Mouse (Mus musculus) olfactory bulb, adult 2 months (tissue): ENCODE measurements at regions not wholly inside any gene's neighbourhood (a gene's known extent, or its start where the extent isn't known, plus 50 kb on each side); places are given as distances from the start of the nearest gene placed in this dataset.

Experiments used
- CTCF ChIP-seq: fragments of 200-500 bp; IDR thresholded peaks from 2 replicates; pipeline ENCODE4 v1.5.1; 2012; ENCODE audit warnings: low read depth, mild to moderate bottlenecking, low read length, moderate library complexity; ENCODE audit not compliant: insufficient read depth
- POLR2A ChIP-seq: fragments of 200-500 bp; IDR thresholded peaks from 2 replicates; pipeline ENCODE4 v1.6.1; 2012; ENCODE audit warnings: mild to moderate bottlenecking, low read depth, low read length, moderate library complexity; ENCODE audit not compliant: insufficient read depth

GRCm38 (mm10) chrX:99232331-99232730, 96.4 kb downstream of the Efnb1 start:
- TF ChIP-seq CTCF (no peak), POLR2A (no peak)
